In the genomic region with DNA sequence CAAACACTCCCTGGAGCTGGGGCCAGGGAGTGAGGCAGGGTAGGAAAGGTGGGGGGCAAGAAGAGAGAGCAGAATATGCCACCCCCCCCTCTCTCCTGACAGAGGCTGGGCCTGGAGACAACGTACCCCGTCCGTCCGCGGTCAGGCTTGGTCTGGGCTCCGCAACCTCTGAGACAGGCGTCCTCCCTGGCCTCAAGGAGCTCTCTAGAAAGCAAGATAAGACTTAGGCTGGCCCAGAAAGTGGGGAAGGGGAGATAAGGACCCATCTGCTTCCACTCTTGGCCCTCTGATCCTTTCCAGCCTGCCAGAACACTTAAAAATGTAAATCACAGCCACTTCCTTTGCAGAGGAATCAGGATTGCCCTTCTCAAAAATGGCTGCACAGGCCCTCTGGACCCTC, we compare ENCODE assay signal across 28 mouse cellular contexts. TPM values are rescaled to one million over a fixed set of nuclear protein-coding genes. Genes with fewer than 3 reads are reported as not detected.
DNase-seq lines count a peak whose midpoint lies in the region; ATAC-seq and TF ChIP-seq lines count a peak whose summit lies in the region.
"Had no signal": no experiment of that assay in that cellular context is flagged by ENCODE, and none has a peak within 500 bp of the region (broad histone marks: within the 10 kb centered on the region; RNA-seq: fewer than 3 reads in every experiment).

No protein-coding gene starts in this region.

- H3K27me3 ChIP-seq in heart, embryonic 10.5 days (ENCODE audit: insufficient read depth, poor library complexity, severe bottlenecking) = peaks cover 9% of the 10 kb centered on the region; the same call in 1 of the 2 replicates
- H3K27me3 ChIP-seq in intestine, embryonic 14.5 days (replicated peaks; ENCODE audit: control insufficient read depth, insufficient read depth, low read length) = no peaks in the 10 kb centered on the region
- no peaks in the 10 kb centered on the region for H3K27me3 ChIP-seq in intestine, postnatal 0 days (replicated peaks; ENCODE audit: control insufficient read depth, insufficient read depth, low read length)
- peaks cover 16% of the 10 kb centered on the region; the same call in 1 of the 2 replicates for H3K27me3 ChIP-seq in limb, embryonic 13.5 days
- H3K27me3 ChIP-seq: embryonic facial prominence, embryonic 13.5 days; forebrain, embryonic 15.5 days; neural tube, embryonic 12.5 days had no signal

- no peak overlapping the region for H3K4me2 ChIP-seq in intestine, embryonic 14.5 days (ENCODE audit: low read length)
- no peak overlapping the region for H3K4me2 ChIP-seq in intestine, postnatal 0 days (replicated peaks; ENCODE audit: low read depth)
- no peak overlapping the region for H3K4me2 ChIP-seq in limb, embryonic 13.5 days (replicated peaks)
- H3K4me2 ChIP-seq: embryonic facial prominence, embryonic 13.5 days; forebrain, embryonic 15.5 days; heart, embryonic 15.5 days; neural tube, embryonic 12.5 days had no signal

- 0 out of 2 replicates have a peak, but pooled peaks have one; percentile 8 for ATAC-seq in intestine, embryonic 14.5 days (replicated peaks; ENCODE audit: low FRiP score, low TSS enrichment, low read depth)
- no peak for ATAC-seq in intestine, postnatal 0 days
- ATAC-seq in limb, embryonic 13.5 days (ENCODE audit: low FRiP score, low read depth) = no peak
- ATAC-seq: CD4-positive, CD25-positive, alpha-beta regulatory T cell, adult 4 months; forebrain, embryonic 15.5 days; hindbrain, postnatal 0 days had no signal

- no peak overlapping the region for H3K9ac ChIP-seq in intestine, embryonic 14.5 days (ENCODE audit: low read length)
- H3K9ac ChIP-seq in intestine, postnatal 0 days (ENCODE audit: low read depth, low read length) = no peak overlapping the region
- H3K9ac ChIP-seq in limb, embryonic 13.5 days = peak overlapping the region; percentile 25; the same call in 1 of the 2 replicates
- H3K9ac ChIP-seq: embryonic facial prominence, embryonic 13.5 days; forebrain, embryonic 15.5 days; heart, embryonic 15.5 days; neural tube, embryonic 12.5 days had no signal

- under 1% methylated on average over 7 of the region's 7 CpGs for WGBS in heart, embryonic 10.5 days
- WGBS in intestine, embryonic 14.5 days = 25% methylated on average over 7 of the region's 7 CpGs
- 50% methylated on average over 7 of the region's 7 CpGs for WGBS in intestine, postnatal 0 days
- WGBS in limb, embryonic 13.5 days = 48% methylated on average over 3 of the region's 7 CpGs

- H3K9me3 ChIP-seq in heart, embryonic 10.5 days = no peaks in the 10 kb centered on the region
- H3K9me3 ChIP-seq in intestine, embryonic 14.5 days (ENCODE audit: control insufficient read depth, low read length) = no peaks in the 10 kb centered on the region
- H3K9me3 ChIP-seq in intestine, postnatal 0 days (ENCODE audit: control insufficient read depth) = no peaks in the 10 kb centered on the region
- no peaks in the 10 kb centered on the region for H3K9me3 ChIP-seq in limb, embryonic 13.5 days
- H3K9me3 ChIP-seq: embryonic facial prominence, embryonic 13.5 days; forebrain, embryonic 15.5 days; heart, embryonic 15.5 days; neural tube, embryonic 12.5 days had no signal

- intact Hi-C loops in heart, postnatal 14 days (cut with DNase I) = no loop called here

- peak overlapping the region; percentile 82 for H3K27ac ChIP-seq in heart, embryonic 10.5 days
- H3K27ac ChIP-seq in intestine, embryonic 14.5 days (ENCODE audit: low read depth) = peak overlapping the region; percentile 70
- H3K27ac ChIP-seq in intestine, postnatal 0 days (ENCODE audit: low read depth, low read length) = no peak overlapping the region; the same call in 1 of the 2 replicates
- H3K27ac ChIP-seq in limb, embryonic 13.5 days = no peak overlapping the region
- H3K27ac ChIP-seq: embryonic facial prominence, embryonic 13.5 days; forebrain, embryonic 15.5 days; heart, embryonic 15.5 days; hindbrain, postnatal 0 days; left cerebral cortex, adult 2 months; neural tube, embryonic 12.5 days; stomach, postnatal 0 days had no signal

- no peak for DNase-seq in heart, embryonic 10.5 days (ENCODE audit: low spot score)
- no peak for DNase-seq in heart, postnatal 14 days
- DNase-seq in intestine, embryonic 14.5 days (ENCODE audit: low spot score) = no peak
- peak; percentile 32 for DNase-seq in embryo, embryonic 11 days
- no peak for DNase-seq in thymus, adult 18-20 months
- DNase-seq: adrenal gland, postnatal 36 days; cerebellum, adult 9-10 months; gastrocnemius, postnatal 36 days; kidney, adult 2 months; kidney, postnatal 10 days; lung, adult 18-20 months; midbrain, embryonic 14.5 days; right cerebral cortex, postnatal 14 days had no signal

- H3K4me1 ChIP-seq in heart, embryonic 10.5 days = peaks cover 62% of the 10 kb centered on the region
- H3K4me1 ChIP-seq in intestine, embryonic 14.5 days (replicated peaks; ENCODE audit: control insufficient read depth, insufficient read depth, low read length) = peaks cover 16% of the 10 kb centered on the region
- no peaks in the 10 kb centered on the region for H3K4me1 ChIP-seq in intestine, postnatal 0 days (replicated peaks; ENCODE audit: control insufficient read depth, insufficient read depth, low read length)
- no peaks in the 10 kb centered on the region for H3K4me1 ChIP-seq in limb, embryonic 13.5 days
- H3K4me1 ChIP-seq: embryonic facial prominence, embryonic 13.5 days; forebrain, embryonic 15.5 days; neural tube, embryonic 12.5 days had no signal

- H3K36me3 ChIP-seq in heart, embryonic 10.5 days = no peaks in the 10 kb centered on the region
- H3K36me3 ChIP-seq in intestine, embryonic 14.5 days (ENCODE audit: control insufficient read depth, insufficient read depth, low read length) = no peaks in the 10 kb centered on the region
- H3K36me3 ChIP-seq in intestine, postnatal 0 days (ENCODE audit: control insufficient read depth, insufficient read depth) = no peaks in the 10 kb centered on the region
- H3K36me3 ChIP-seq in limb, embryonic 13.5 days = no peaks in the 10 kb centered on the region
- H3K36me3 ChIP-seq: embryonic facial prominence, embryonic 13.5 days; forebrain, embryonic 15.5 days; heart, embryonic 15.5 days; neural tube, embryonic 12.5 days had no signal

- TF ChIP-seq CTCF in intestine, postnatal 0 days (IDR thresholded peaks at IDR 0.05; ENCODE audit: low read depth) = no peak

- H3K4me3 ChIP-seq in heart, embryonic 10.5 days = peak overlapping the region; percentile 20
- H3K4me3 ChIP-seq in intestine, embryonic 14.5 days (ENCODE audit: low read depth, low read length) = no peak overlapping the region
- no peak overlapping the region for H3K4me3 ChIP-seq in intestine, postnatal 0 days (ENCODE audit: low read depth, low read length)
- no peak overlapping the region for H3K4me3 ChIP-seq in limb, embryonic 13.5 days
- H3K4me3 ChIP-seq: embryonic facial prominence, embryonic 13.5 days; forebrain, embryonic 15.5 days; heart, embryonic 15.5 days; left cerebral cortex, adult 2 months; neural tube, embryonic 12.5 days had no signal

RNA-seq across cellular contexts. Expression of a gene that starts 33.8 kb away (rescaled TPM):
- 95.3 and 106 TPM in 2 replicates for polyA plus RNA-seq in heart, embryonic 10.5 days (2016; fragmentation: Nextera tagmentation; extraction: Ambion mirVana)
- total RNA-seq in heart, postnatal 14 days (2021) = not detected
- 36.6 and 44.4 TPM in 2 replicates for polyA plus RNA-seq in intestine, embryonic 14.5 days (2014; fragmentation: Nextera tagmentation; extraction: Ambion mirVana)
- 17.4 and 20.7 TPM in 2 replicates for polyA plus RNA-seq in intestine, postnatal 0 days (2015; fragmentation: Nextera tagmentation; extraction: Ambion mirVana)
- polyA plus RNA-seq in limb, embryonic 13.5 days (2015; fragmentation: Nextera tagmentation; extraction: Ambion mirVana) = 2.7 and 3.1 TPM in 2 replicates
- total RNA-seq: gastrocnemius, postnatal 36 days; hematopoietic stem cell, adult 5-6 weeks; hindbrain, postnatal 0 days; layer of hippocampus, postnatal 10 days; left cerebral cortex, adult 2 months; left cerebral cortex, postnatal 36 days; liver, adult 2 months; megakaryocyte, adult 5-6 weeks had no signal
- polyA plus RNA-seq: CD4-positive, CD25-positive, alpha-beta regulatory T cell, adult 4 months; forebrain, embryonic 15.5 days; hindbrain, postnatal 0 days; liver, adult 2 months; midbrain, embryonic 14.5 days had no signal

Comparison
In these comparisons a context has a peak if more than half of its experiments do, and no peak if none do; other contexts are left out.
1. H3K27ac ChIP-seq: peak in heart, embryonic 10.5 days (single experiment) and intestine, embryonic 14.5 days (single experiment); none in intestine, postnatal 0 days (single experiment) and limb, embryonic 13.5 days (single experiment).